19 mouse cellular contexts compared by ENCODE assay signal in genomic region chr7:66043552-66044459, GRCm38 (mm10). TPM values are rescaled to one million over a fixed set of nuclear protein-coding genes. Genes with fewer than 3 reads are reported as not detected.
A peak's percentile ranks its signal among the peaks of the same experiment; 100 is the strongest.
DNase-seq lines count a peak whose midpoint lies in the region; ATAC-seq and TF ChIP-seq lines count a peak whose summit lies in the region.
"Had no signal": no experiment of that assay in that cellular context is flagged by ENCODE, and none has a peak within 500 bp of the region (broad histone marks: within the 10 kb centered on the region; RNA-seq: fewer than 3 reads in every experiment).

Gene Gm45213 (plus strand): TSS chr7:66043602.

- WGBS in hindbrain, postnatal 0 days = 52% methylated on average over 10 of the region's 10 CpGs
- WGBS in heart, embryonic 11.5 days (ENCODE audit: insufficient replicate concordance) = 76% methylated on average over 10 of the region's 10 CpGs

- H3K27ac ChIP-seq in hindbrain, postnatal 0 days = no peak within 1 kb of the TSS
- H3K27ac ChIP-seq in heart, embryonic 11.5 days (ENCODE audit: low read depth, low read length) = no peak within 1 kb of the TSS
- H3K27ac ChIP-seq: midbrain, embryonic 15.5 days had no signal

- no peaks in the 10 kb centered on the region for H3K27me3 ChIP-seq in hindbrain, postnatal 0 days (ENCODE audit: insufficient read depth, low read length)
- peaks cover 17% of the 10 kb centered on the region for H3K27me3 ChIP-seq in heart, embryonic 11.5 days (ENCODE audit: control insufficient read depth, insufficient read depth, low read length)
- H3K27me3 ChIP-seq: midbrain, embryonic 15.5 days had no signal

- TF ChIP-seq POLR2A in brain, embryonic 14.5 days (IDR thresholded peaks at IDR 0.05; ENCODE audit: borderline replicate concordance, extremely low read depth, insufficient read depth, insufficient read length, poor library complexity, severe bottlenecking) = no peak

- no peak within 1 kb of the TSS for H3K9ac ChIP-seq in hindbrain, postnatal 0 days (replicated peaks; ENCODE audit: low read length)
- H3K9ac ChIP-seq in heart, embryonic 11.5 days (ENCODE audit: low read depth, low read length) = no peak within 1 kb of the TSS
- H3K9ac ChIP-seq: lung, embryonic 14.5 days; midbrain, embryonic 15.5 days had no signal

- no peaks in the 10 kb centered on the region for H3K9me3 ChIP-seq in hindbrain, postnatal 0 days (ENCODE audit: low read length)
- no peaks in the 10 kb centered on the region for H3K9me3 ChIP-seq in heart, embryonic 11.5 days (replicated peaks; ENCODE audit: control insufficient read depth, low read length)
- H3K9me3 ChIP-seq: midbrain, embryonic 15.5 days had no signal

- DNase-seq in heart, adult 11 months = peak; percentile 84
- DNase-seq in heart, postnatal 4 days = no peak
- DNase-seq in brain, embryonic 14.5 days (ENCODE audit: low read depth) = peak; percentile 62
- DNase-seq in cerebellum, postnatal 25 days = peak; percentile 77 to 79
- DNase-seq in hindbrain, postnatal 0 days (ENCODE audit: low spot score) = peak; percentile 66
- no peak for DNase-seq in kidney, postnatal 25 days
- DNase-seq: lung, embryonic 14.5 days had no signal

- H3K36me3 ChIP-seq in hindbrain, postnatal 0 days (ENCODE audit: insufficient read depth, low read length) = no peaks in the 10 kb centered on the region
- H3K36me3 ChIP-seq in heart, embryonic 11.5 days (ENCODE audit: control insufficient read depth, insufficient read depth, low read length) = no peaks in the 10 kb centered on the region
- H3K36me3 ChIP-seq: midbrain, embryonic 15.5 days had no signal

- peaks cover 18% of the 10 kb centered on the region for H3K4me1 ChIP-seq in hindbrain, postnatal 0 days (ENCODE audit: insufficient read depth, low read length)
- no peaks in the 10 kb centered on the region for H3K4me1 ChIP-seq in heart, embryonic 11.5 days (ENCODE audit: control insufficient read depth, insufficient read depth, low read length)

- H3K4me3 ChIP-seq in hindbrain, postnatal 0 days (ENCODE audit: low read length) = no peak within 1 kb of the TSS
- no peak within 1 kb of the TSS for H3K4me3 ChIP-seq in heart, embryonic 11.5 days (ENCODE audit: low read depth, low read length)
- H3K4me3 ChIP-seq: midbrain, embryonic 15.5 days had no signal

- TF ChIP-seq CTCF in brain, embryonic 14.5 days (IDR thresholded peaks at IDR 0.05; ENCODE audit: borderline replicate concordance, extremely low read depth, insufficient read depth, insufficient read length) = no peak
- TF ChIP-seq CTCF in hindbrain, postnatal 0 days (IDR thresholded peaks at IDR 0.05; ENCODE audit: low read depth) = no peak

- peak; percentile 57 for ATAC-seq in hindbrain, postnatal 0 days
- ATAC-seq in megakaryocyte progenitor cell, adult 5-6 weeks (replicated peaks; ENCODE audit: poor library complexity) = no peak
- no peak for ATAC-seq in heart, embryonic 11.5 days (replicated peaks; ENCODE audit: insufficient number of reproducible peaks, low FRiP score, low TSS enrichment)
- ATAC-seq: midbrain, embryonic 15.5 days had no signal

- no peak within 1 kb of the TSS for H3K4me2 ChIP-seq in hindbrain, postnatal 0 days (ENCODE audit: low read depth, low read length)
- no peak within 1 kb of the TSS for H3K4me2 ChIP-seq in heart, embryonic 11.5 days
- H3K4me2 ChIP-seq: lung, embryonic 14.5 days; midbrain, embryonic 15.5 days had no signal

RNA-seq across cellular contexts. Expression of gene Gm45213, which starts in this region (rescaled TPM):
- total RNA-seq in heart, postnatal 4 days (2021) = not detected
- polyA plus RNA-seq in brain, embryonic 14.5 days (2012; rRNA removed) = not detected in 2 replicates
- total RNA-seq in hindbrain, postnatal 0 days (2014; rRNA removed) = not detected in 2 replicates
- polyA plus RNA-seq in hindbrain, postnatal 0 days (2015; fragmentation: Nextera tagmentation; extraction: Ambion mirVana) = not detected in 2 replicates
- total RNA-seq in megakaryocyte progenitor cell, adult 5-6 weeks (2015) = not detected in 2 replicates
- not detected in 2 replicates for total RNA-seq in megakaryocyte progenitor cell, adult 5-6 weeks (2017)
- polyA plus RNA-seq in heart, embryonic 11.5 days (2014; fragmentation: Nextera tagmentation; extraction: Ambion mirVana) = not detected in 2 replicates
- total RNA-seq: ES-E14; heart, adult 8-10 months; layer of hippocampus, postnatal 25 days had no signal
- polyA plus RNA-seq: embryonic facial prominence, embryonic 11.5 days; frontal cortex, adult 2 months; kidney, embryonic 16.5 days; limb, embryonic 14.5 days; lung, embryonic 14.5 days; midbrain, embryonic 15.5 days; small intestine, adult 2 months; testis, adult 2 months had no signal

Comparison
In these comparisons a context has a peak if more than half of its experiments do, and no peak if none do; other contexts are left out.
1. DNase-seq: peak in heart, adult 11 months (single experiment) and cerebellum, postnatal 25 days (2 of 2); none in heart, postnatal 4 days (single experiment) and kidney, postnatal 25 days (0 of 2).
2. Peak in DNase-seq in brain, embryonic 14.5 days; RNA of the gene not detected or under 1 TPM.
3. Peak in DNase-seq and ATAC-seq in hindbrain, postnatal 0 days; RNA of the gene not detected or under 1 TPM.